Mouse (Mus musculus): Measurements from ENCODE around the gene A930017K11Rik. TPM values are rescaled to one million over a fixed set of nuclear protein-coding genes. Genes with fewer than 3 reads are reported as not detected.

The A930017K11Rik gene
- total and polyA plus RNA-seq, 3 experiments = not detected

DNA sequence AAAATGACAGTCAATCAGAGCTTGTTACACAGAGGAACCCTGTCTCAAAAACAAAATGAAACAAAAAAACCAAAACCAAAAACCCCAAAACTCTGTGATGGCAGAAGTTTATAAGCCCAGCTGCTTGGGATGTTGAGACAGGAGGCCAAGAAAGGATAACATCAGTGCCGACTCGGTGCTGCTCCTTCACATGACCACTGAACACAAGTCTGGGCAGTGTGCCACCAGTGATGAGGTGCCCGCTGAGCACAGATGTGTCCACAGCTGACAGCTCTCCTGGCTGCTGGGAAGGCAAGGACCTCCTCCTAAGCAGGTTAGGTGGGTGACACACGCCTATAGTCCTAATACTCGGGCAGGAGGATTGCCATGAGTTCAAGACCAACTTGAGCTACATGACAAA lies 30.2 kb downstream of the A930017K11Rik start:
- H3K4me3 ChIP-seq (ENCODE audit: control insufficient read depth in 1 of 2, insufficient read depth in 1 of 2, low read depth in 2 of 2, low read length in 2 of 2) = no peak overlapping the region
- peaks cover 2 to 23% of the 10 kb centered on the region in 2 experiments; a peak in 3 of 4 replicates for H3K4me1 ChIP-seq (ENCODE audit: control insufficient read depth in 1 of 2, insufficient read depth in 2 of 2, low read length in 2 of 2)
- H3K27me3 ChIP-seq (ENCODE audit: control insufficient read depth in 1 of 2, insufficient read depth in 2 of 2, low read length in 2 of 2) = no peaks in the 10 kb centered on the region
- H3K27ac ChIP-seq (ENCODE audit: control insufficient read depth, low read depth, low read length) = no peak overlapping the region
- no peak overlapping the region for H3K9ac ChIP-seq (ENCODE audit: control insufficient read depth, low read depth, low read length, poor library complexity, severe bottlenecking)
- DNase-seq (ENCODE audit: low read depth, low spot score) = peak; percentile 54
- TF ChIP-seq ETS1 (IDR thresholded peaks at IDR 0.05; ENCODE audit: low read depth, low read length) (peak; percentile 69), CHD1 (IDR thresholded peaks at IDR 0.05; ENCODE audit: low read depth, low read length) (no peak), NRF1 (IDR thresholded peaks at IDR 0.05; ENCODE audit: insufficient read depth, low read depth, low read length, poor library complexity, severe bottlenecking) (no peak), ELF1 (IDR thresholded peaks at IDR 0.05; ENCODE audit: low read depth, low read length) (no peak), MYB (IDR thresholded peaks at IDR 0.05; ENCODE audit: low read depth, low read length) (no peak), USF2 (IDR thresholded peaks at IDR 0.05; ENCODE audit: borderline replicate concordance in 1 of 2, insufficient read depth in 1 of 2, low read depth in 1 of 2, low read length in 2 of 2) (no peak), USF1 (IDR thresholded peaks at IDR 0.05; ENCODE audit: low read depth, low read length) (peak; percentile 62; the same call in 1 of the 2 replicates), EP300 (IDR thresholded peaks at IDR 0.05; ENCODE audit: low read depth in 1 of 2, low read length in 2 of 2) (peak in 1 of 2 experiments; percentile 12; a peak in 1 of 4 replicates)
- H3K36me3 ChIP-seq (ENCODE audit: control insufficient read depth in 1 of 2, insufficient read depth in 2 of 2, low read length in 2 of 2) = peaks cover 0 to 17% of the 10 kb centered on the region in 2 experiments; a peak in 3 of 4 replicates
- no peaks in the 10 kb centered on the region for H3K9me3 ChIP-seq (replicated peaks; ENCODE audit: insufficient read depth, low read length)
- peaks cover 20% of the 10 kb centered on the region for H3K79me2 ChIP-seq (ENCODE audit: control insufficient read depth, insufficient read depth, low read length, poor library complexity)

DNA sequence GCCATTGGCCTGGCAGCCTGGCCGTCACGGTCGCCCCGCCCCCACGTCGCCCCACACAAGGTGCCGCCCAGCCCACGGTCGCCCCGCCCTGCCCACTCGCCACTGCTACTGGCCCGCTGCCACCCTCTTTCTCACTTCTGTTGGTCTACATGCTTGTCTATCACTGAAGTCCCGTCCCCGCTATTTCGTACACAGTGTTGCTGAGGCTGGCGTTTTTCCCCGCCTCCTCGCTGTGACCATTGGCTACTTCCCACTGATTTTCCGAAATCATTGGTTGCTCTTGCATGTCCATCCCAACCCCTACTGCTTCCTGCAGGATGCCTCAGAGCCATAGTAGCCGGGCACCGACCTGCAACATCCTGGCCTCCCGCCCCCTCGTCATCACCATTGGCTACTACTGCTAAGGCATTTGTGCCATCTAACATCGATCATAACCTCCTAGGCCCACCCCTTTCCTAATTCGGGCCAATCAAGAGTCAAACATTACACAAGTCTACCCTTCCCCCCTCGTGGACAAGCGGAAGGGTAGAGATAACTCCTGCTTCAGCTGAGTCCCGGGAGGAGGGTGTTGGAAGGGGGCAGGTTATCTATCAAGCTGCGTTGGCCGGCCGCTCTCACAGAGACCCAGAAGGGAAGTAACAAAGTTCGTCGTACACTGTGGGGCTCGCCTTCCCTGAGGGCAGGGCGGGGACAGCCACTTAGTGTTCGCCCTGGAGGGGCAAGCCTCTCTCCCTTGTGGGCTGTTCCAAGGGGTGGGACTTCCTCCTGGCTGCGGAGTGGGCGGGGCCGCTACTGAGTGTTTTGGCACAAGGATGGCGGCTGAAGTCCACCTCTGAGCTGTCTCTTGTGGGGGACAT lies 32.4 kb downstream of the A930017K11Rik start:
- peaks cover 0 to 17% of the 10 kb centered on the region in 2 experiments; a peak in 2 of 4 replicates for H3K36me3 ChIP-seq (ENCODE audit: control insufficient read depth in 1 of 2, insufficient read depth in 2 of 2, low read length in 2 of 2)
- H3K27me3 ChIP-seq (ENCODE audit: control insufficient read depth in 1 of 2, insufficient read depth in 2 of 2, low read length in 2 of 2) = no peaks in the 10 kb centered on the region
- H3K9me3 ChIP-seq (replicated peaks; ENCODE audit: insufficient read depth, low read length) = no peaks in the 10 kb centered on the region
- DNase-seq (ENCODE audit: low read depth, low spot score) = peak; percentile 100
- H3K4me1 ChIP-seq (ENCODE audit: control insufficient read depth in 1 of 2, insufficient read depth in 2 of 2, low read length in 2 of 2) = peaks cover 2 to 23% of the 10 kb centered on the region in 2 experiments; a peak in 3 of 4 replicates
- peaks cover 25% of the 10 kb centered on the region for H3K79me2 ChIP-seq (ENCODE audit: control insufficient read depth, insufficient read depth, low read length, poor library complexity)
- peak overlapping the region; percentile 76 to 86 for H3K4me3 ChIP-seq (ENCODE audit: control insufficient read depth in 1 of 2, insufficient read depth in 1 of 2, low read depth in 2 of 2, low read length in 2 of 2)
- peak overlapping the region; percentile 81 for H3K9ac ChIP-seq (ENCODE audit: control insufficient read depth, low read depth, low read length, poor library complexity, severe bottlenecking)
- H3K27ac ChIP-seq (ENCODE audit: control insufficient read depth, low read depth, low read length) = peak overlapping the region; percentile 93
- TF ChIP-seq SIN3A (IDR thresholded peaks at IDR 0.05; ENCODE audit: low read length) = peak; percentile 95
- no peak for TF ChIP-seq MYB (IDR thresholded peaks at IDR 0.05; ENCODE audit: low read depth, low read length)
- peak; percentile 41; the same call in 1 of the 2 replicates for TF ChIP-seq NRF1 (IDR thresholded peaks at IDR 0.05; ENCODE audit: insufficient read depth, low read depth, low read length, poor library complexity, severe bottlenecking)
- TF ChIP-seq USF2 (IDR thresholded peaks at IDR 0.05; ENCODE audit: borderline replicate concordance in 1 of 2, insufficient read depth in 1 of 2, low read depth in 1 of 2, low read length in 2 of 2) = no peak
- no peak for TF ChIP-seq RAD21 (IDR thresholded peaks at IDR 0.05; ENCODE audit: low read depth, low read length)
- no peak for TF ChIP-seq GABPA (IDR thresholded peaks at IDR 0.05; ENCODE audit: low read depth, low read length)
- no peak for TF ChIP-seq JUND (IDR thresholded peaks at IDR 0.05; ENCODE audit: low read depth, low read length)
- TF ChIP-seq TBP (IDR thresholded peaks at IDR 0.05; ENCODE audit: low read depth, low read length) = 0 out of 2 replicates have a peak, but pooled peaks have one; percentile 31
- TF ChIP-seq EP300 (IDR thresholded peaks at IDR 0.05; ENCODE audit: low read depth in 1 of 2, low read length in 2 of 2) = peak; percentile 8 to 63; a peak in 2 of 4 replicates
- TF ChIP-seq ZKSCAN1 (IDR thresholded peaks at IDR 0.05; ENCODE audit: low read depth, low read length) = no peak
- no peak for TF ChIP-seq SMC3 (IDR thresholded peaks at IDR 0.05; ENCODE audit: low read depth, low read length)
- TF ChIP-seq TAL1 (IDR thresholded peaks at IDR 0.05; ENCODE audit: low read length) = peak; percentile 17; the same call in 1 of the 2 replicates
- no peak for TF ChIP-seq MEF2A (IDR thresholded peaks at IDR 0.05; ENCODE audit: extremely low read depth, insufficient replicate concordance, low read depth, low read length, poor library complexity, severe bottlenecking)
- peak; percentile 13; the same call in 1 of the 2 replicates for TF ChIP-seq MYC (IDR thresholded peaks at IDR 0.05; ENCODE audit: low read depth, low read length)
- peak; percentile 73 for TF ChIP-seq NELFE (IDR thresholded peaks at IDR 0.05; ENCODE audit: low read depth, low read length)
- peak; percentile 59; the same call in 1 of the 2 replicates for TF ChIP-seq POLR2AphosphoS2 (IDR thresholded peaks at IDR 0.05; ENCODE audit: low read length)
- TF ChIP-seq KAT2A (conservative IDR thresholded peaks at IDR 0.05; ENCODE audit: low read depth, low read length) = peak; percentile 56; the same call in 1 of the 2 replicates
- TF ChIP-seq RCOR1 (IDR thresholded peaks at IDR 0.05; ENCODE audit: low read depth, low read length) = 0 out of 2 replicates have a peak, but pooled peaks have one; percentile 19
- no peak for TF ChIP-seq CTCF (IDR thresholded peaks at IDR 0.05 in 2 of 3, conservative IDR thresholded peaks at IDR 0.05 in 1 of 3; ENCODE audit: control insufficient read depth in 1 of 3, insufficient read depth in 1 of 3, low read depth in 2 of 3, low read length in 3 of 3, poor library complexity in 1 of 3, severe bottlenecking in 1 of 3)
- TF ChIP-seq POLR2A (IDR thresholded peaks at IDR 0.05; ENCODE audit: control insufficient read depth in 1 of 2, insufficient read depth in 1 of 2, low read depth in 1 of 2, low read length in 2 of 2, poor library complexity in 1 of 2) = peak; percentile 61 to 76; a peak in 3 of 4 replicates
- TF ChIP-seq HCFC1 (IDR thresholded peaks at IDR 0.05; ENCODE audit: low read depth, low read length) = peak; percentile 79
- peak; percentile 73; the same call in 1 of the 2 replicates for TF ChIP-seq MXI1 (IDR thresholded peaks at IDR 0.05; ENCODE audit: low read depth, low read length)
- no peak for TF ChIP-seq MAFK (IDR thresholded peaks at IDR 0.05; ENCODE audit: borderline replicate concordance, low read depth, low read length)

Measured in MEL (cell line).